Mouse (Mus musculus) limb, embryonic 14.5 days (tissue): ENCODE data around the gene Trim41. TPM values are rescaled to one million over a fixed set of nuclear protein-coding genes. Genes with fewer than 3 reads are reported as not detected.
A peak's percentile ranks its signal among the peaks of the same experiment; 100 is the strongest.
"Not testable (repeated sequence)": the region's sequence is repeated elsewhere in the genome, so short reads cannot be mapped to it uniquely, and the experiment has no call there.

Experiments used
- ATAC-seq: fragments of 200-750 bp; cut with Nextera tagmentation; 2 replicates; pipeline ENCODE4 v1.8.0; 2017; ENCODE audit warnings: low read depth, moderate number of reproducible peaks, moderate TSS enrichment; ENCODE audit not compliant: low FRiP score
- DNase-seq: peaks from one replicate; pipeline ENCODE4 v3.0.0-alpha.2; 2015; ENCODE audit warnings: low spot score
- H3K27ac ChIP-seq: fragments of 300-500 bp; sonication (generic); replicated peaks from 2 replicates; pipeline ENCODE4 v1.5.1; 2014; ENCODE audit warnings: low read depth, mild to moderate bottlenecking, low read length, moderate library complexity, mixed read lengths
- H3K27me3 ChIP-seq: fragments of 300-500 bp; sonication (generic); 2 replicates; pipeline ENCODE4 v1.6.1; 2014; ENCODE audit warnings: low read length, mixed read lengths; ENCODE audit not compliant: control insufficient read depth, insufficient read depth
- H3K36me3 ChIP-seq: fragments of 300-500 bp; sonication (generic); 2 replicates; pipeline ENCODE4 v1.6.1; 2014; ENCODE audit warnings: mild to moderate bottlenecking, low read length, moderate library complexity, mixed read lengths; ENCODE audit not compliant: control insufficient read depth, insufficient read depth
- H3K4me1 ChIP-seq: fragments of 300-500 bp; sonication (generic); 2 replicates; pipeline ENCODE4 v1.6.1; 2014; ENCODE audit warnings: antibody characterized with exemption, low read length, mixed read lengths; ENCODE audit not compliant: control insufficient read depth, insufficient read depth
- H3K4me2 ChIP-seq: fragments of 300-500 bp; sonication (generic); replicated peaks from 2 replicates; pipeline ENCODE4 v1.6.1; 2014; ENCODE audit warnings: low read depth, mild to moderate bottlenecking, low read length, moderate library complexity; ENCODE audit not compliant: severe bottlenecking
- H3K4me3 ChIP-seq: fragments of 300-500 bp; sonication (generic); replicated peaks from 2 replicates; pipeline ENCODE4 v1.5.1; 2014; ENCODE audit warnings: low read length
- H3K9ac ChIP-seq: fragments of 300-500 bp; sonication (generic); 2 replicates; pipeline ENCODE4 v1.6.1; 2014; ENCODE audit warnings: mild to moderate bottlenecking, low read depth, low read length, moderate library complexity; ENCODE audit not compliant: severe bottlenecking
- H3K9me3 ChIP-seq: fragments of 300-500 bp; sonication (generic); 2 replicates; pipeline ENCODE4 v1.6.1; 2016; ENCODE audit warnings: low read length; ENCODE audit not compliant: control insufficient read depth
- POLR2A ChIP-seq: fragments of 200-500 bp; IDR thresholded peaks from 2 replicates; pipeline ENCODE4 v1.8.0; 2012; ENCODE audit warnings: inconsistent platforms, mild to moderate bottlenecking, moderate library complexity, borderline replicate concordance; ENCODE audit not compliant: insufficient read depth, insufficient read length; ENCODE audit errors: extremely low read depth
- WGBS: fragments of 180-500 bp; shearing (Covaris S2); extraction: QIAGEN DNeasy Blood & Tissue Kit; methylation state at CpG from one replicate; pipeline ENCODE4 v1.1.7; 2014; 5-methylcytosine and 5-hydroxymethylcytosine counted together
- polyA plus RNA-seq, 2 experiments: library from polyadenylated mRNA; depleted of rRNA in 1 of 2; stranded (reverse) in 1 of 2; unstranded in 1 of 2; fragments of >200 nt; fragmentation: Nextera tagmentation in 1 of 2; extraction: Ambion mirVana in 1 of 2; gene quantifications; 2 replicates each; pipeline versions ENCODE4 v1.2.1 to v1.2.3; 2012 to 2014

Trim41 gene
- polyA plus RNA-seq, 2 experiments: 5.5 to 51.5 TPM

DNA sequence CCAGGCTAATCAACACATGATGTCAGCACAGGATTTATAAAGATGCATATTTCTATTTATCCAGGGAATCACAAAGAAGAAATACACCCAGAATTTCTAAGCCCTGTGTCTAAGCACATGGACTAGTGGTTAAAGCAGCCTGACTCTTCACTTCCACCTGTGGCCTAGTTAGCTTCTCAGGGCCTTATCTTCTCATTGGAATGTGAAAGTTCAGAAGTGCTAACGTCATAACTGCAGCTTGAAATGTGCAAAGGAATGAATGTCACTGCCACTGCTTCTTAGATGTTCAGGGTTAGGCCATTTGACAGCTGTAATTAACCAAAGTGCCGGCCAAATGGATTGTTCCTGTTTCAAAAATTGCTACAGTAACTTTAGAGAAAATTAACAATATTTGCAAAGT is 13.1 kb upstream of the Trim41 start:
- Histone ChIP-seq H3K36me3 (no peaks in the 10 kb centered on the region), H3K9ac (no peak overlapping the region), H3K4me2 (no peak overlapping the region), H3K9me3 (no peaks in the 10 kb centered on the region), H3K27me3 (no peaks in the 10 kb centered on the region), H3K4me1 (no peaks in the 10 kb centered on the region), H3K4me3 (no peak overlapping the region), H3K27ac (no peak overlapping the region)
- no peak for ATAC-seq
- DNase-seq: no peak
- TF ChIP-seq POLR2A: no peak
- 69% methylated on average over 2 of the region's 2 CpGs for WGBS

DNA sequence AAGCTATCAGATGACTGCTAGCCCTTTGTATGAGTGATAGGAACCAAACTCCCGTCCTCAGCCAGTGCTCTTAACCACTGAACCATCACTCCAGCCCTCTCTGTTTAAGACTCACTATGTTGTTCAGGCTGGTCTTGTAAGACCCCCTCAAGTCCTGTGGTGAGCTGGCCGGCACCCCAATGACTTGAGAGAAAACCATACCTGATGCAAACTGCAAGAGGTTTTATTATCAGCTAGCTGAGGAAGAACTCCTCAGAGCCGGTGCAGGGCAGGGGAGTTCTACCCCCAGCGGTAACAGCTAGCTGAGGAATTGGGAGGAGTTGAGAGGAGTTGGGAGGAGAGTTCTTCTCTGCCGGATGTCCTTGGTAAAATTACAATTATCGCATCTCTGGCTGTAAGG is 10.8 kb upstream of the Trim41 start:
- no peak for ATAC-seq
- H3K27me3 ChIP-seq: peaks cover 13% of the 10 kb centered on the region; the same call in 1 of the 2 replicates
- H3K36me3 ChIP-seq: no peaks in the 10 kb centered on the region
- H3K4me3 ChIP-seq: no peak overlapping the region
- 71% methylated on average over 6 of the region's 6 CpGs for WGBS
- no peaks in the 10 kb centered on the region for H3K9me3 ChIP-seq
- H3K4me2 ChIP-seq: no peak overlapping the region
- no peak overlapping the region for H3K27ac ChIP-seq
- H3K4me1 ChIP-seq: no peaks in the 10 kb centered on the region
- no peak for TF ChIP-seq POLR2A
- no peak for DNase-seq
- no peak overlapping the region for H3K9ac ChIP-seq

DNA sequence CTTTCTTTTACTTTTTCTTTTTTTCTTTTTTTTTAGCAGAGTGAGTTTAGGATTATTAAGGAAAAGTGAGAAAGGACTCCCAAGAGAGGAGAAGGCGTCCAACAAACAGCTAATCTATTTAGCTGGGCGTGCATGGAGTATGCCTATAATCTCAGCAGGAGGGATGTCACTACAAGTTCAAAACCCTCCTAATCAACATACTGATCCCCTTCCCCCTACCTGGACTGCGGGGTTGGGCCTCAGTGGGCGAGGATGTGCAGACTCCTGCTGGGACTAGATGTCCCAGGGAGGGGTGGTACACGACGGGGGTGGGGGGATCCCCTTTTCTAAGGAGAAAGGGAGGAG is 9.6 kb upstream of the Trim41 start:
- Histone ChIP-seq H3K9me3 (no peaks in the 10 kb centered on the region), H3K4me2 (peak overlapping the region; percentile 57), H3K27me3 (peaks cover 13% of the 10 kb centered on the region; the same call in 1 of the 2 replicates), H3K4me3 (peak overlapping the region; percentile 43), H3K4me1 (no peaks in the 10 kb centered on the region), H3K36me3 (no peaks in the 10 kb centered on the region), H3K9ac (peak overlapping the region; percentile 48), H3K27ac (peak overlapping the region; percentile 55; the same call in 1 of the 2 replicates)
- peak; percentile 23 for DNase-seq
- TF ChIP-seq POLR2A: no peak
- ATAC-seq: peak; percentile 28; the same call in 1 of the 2 replicates
- WGBS: 4% methylated on average over 6 of the region's 6 CpGs

DNA sequence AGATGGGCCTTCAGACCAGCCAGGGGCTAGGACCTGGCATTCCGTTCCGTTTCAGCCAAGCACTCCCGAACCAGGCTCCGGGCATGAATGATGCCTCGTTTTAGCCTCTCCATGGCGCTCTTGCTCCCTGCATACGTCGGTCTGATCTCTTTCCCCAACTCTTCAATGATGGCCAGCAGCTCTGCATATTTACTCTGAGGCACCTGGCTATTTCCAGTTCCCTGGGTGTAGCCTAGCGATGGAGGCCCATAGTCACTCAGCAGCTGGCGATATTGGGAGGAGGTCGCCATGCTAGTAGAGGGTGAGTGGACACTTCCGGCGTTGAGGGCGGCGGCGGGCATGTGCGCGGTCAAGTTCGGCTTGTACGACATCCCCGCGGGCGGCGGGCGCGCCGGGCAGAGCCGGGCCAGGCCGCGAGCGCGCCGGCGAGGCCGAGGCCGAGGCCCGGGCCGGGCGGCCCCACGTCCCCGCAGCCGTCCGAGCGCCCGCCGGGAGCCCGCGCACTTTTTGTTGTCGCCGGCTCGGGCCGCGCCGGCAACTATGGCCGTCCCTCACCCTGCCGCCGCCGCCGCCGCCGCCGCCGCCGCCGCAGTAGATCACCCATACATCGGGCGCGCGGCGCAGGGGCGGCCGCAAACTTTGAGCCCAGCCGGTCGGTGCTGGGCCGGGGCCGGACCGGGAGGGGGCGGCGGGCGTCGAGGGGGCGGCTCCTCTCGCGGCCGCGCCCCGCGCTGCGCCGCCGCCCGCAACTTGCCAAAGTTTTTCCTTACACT is 9.0 kb upstream of the Trim41 start, which contains the start of the genes Trim7 and Gm12184:
Gene Trim7 (plus strand): TSS at position 162 of the 773 bp plus-strand sequence.
Gene Gm12184 (minus strand): TSS at position 677 of the 773 bp plus-strand sequence.
- not testable (repeated sequence) for H3K9me3 ChIP-seq, H3K4me1 ChIP-seq, H3K36me3 ChIP-seq, DNase-seq
- Histone ChIP-seq H3K27ac (peak within 1 kb of the TSS; percentile 55; the same call in 1 of the 2 replicates), H3K4me2 (peak within 1 kb of the TSS; percentile 57), H3K4me3 (peak within 1 kb of the TSS; percentile 43), H3K27me3 (peaks cover 13% of the 10 kb centered on the region; the same call in 1 of the 2 replicates), H3K9ac (peak within 1 kb of the TSS; percentile 48)
- peak; percentile 84 for ATAC-seq
- whole genome bisulfite sequencing: under 1% methylated on average over 27 of the region's 92 CpGs

- Histone ChIP-seq H3K4me1 (no peaks in the 10 kb centered on the region), H3K4me3 (peak overlapping the region; percentile 36), H3K9ac (peak overlapping the region; percentile 50), H3K4me2 (peak overlapping the region; percentile 67), H3K36me3 (no peaks in the 10 kb centered on the region), H3K27ac (no peak overlapping the region), H3K27me3 (peaks cover 13% of the 10 kb centered on the region; the same call in 1 of the 2 replicates), H3K9me3 (no peaks in the 10 kb centered on the region)
- no peak for DNase-seq
- WGBS: 5% methylated on average over 22 of the region's 22 CpGs
- no peak for ATAC-seq
- no peak for TF ChIP-seq POLR2A
Observed at GRCm38 (mm10) chr11:48824311-48824830, 7.2 kb upstream of the Trim41 start.
